Mouse (Mus musculus): Measurements from ENCODE around the gene Peak1. TPM values are rescaled to one million over a fixed set of nuclear protein-coding genes. Genes with fewer than 3 reads are reported as not detected.
"Not testable (repeated sequence)": the region's sequence is repeated elsewhere in the genome, so short reads cannot be mapped to it uniquely, and the experiment has no call there.

The Peak1 gene
- polyA plus RNA-seq, 1 experiment, result 33.7 TPM

GRCm38 (mm10) chr9:56241076-56241475 lies 176.8 kb downstream of the Peak1 start:
- no peaks in the 10 kb centered on the region for H3K4me1 ChIP-seq (ENCODE audit: control insufficient read depth, insufficient read depth, low read length)
- no peak for TF ChIP-seq CTCF (IDR thresholded peaks at IDR 0.05; ENCODE audit: low read depth, low read length)
- TF ChIP-seq POLR2A (IDR thresholded peaks at IDR 0.05; ENCODE audit: borderline replicate concordance, low read depth, low read length), result no peak

GRCm38 (mm10) chr9:56235871-56236298 lies 182.0 kb downstream of the Peak1 start:
- no peak overlapping the region for H3K4me3 ChIP-seq (ENCODE audit: insufficient read depth, low read length)
- no peak overlapping the region for H3K27ac ChIP-seq (ENCODE audit: insufficient read depth, low read depth, low read length)
- TF ChIP-seq POLR2A (IDR thresholded peaks at IDR 0.05; ENCODE audit: borderline replicate concordance, low read depth, low read length) (no peak), CTCF (IDR thresholded peaks at IDR 0.05; ENCODE audit: low read depth, low read length) (no peak)
- H3K4me1 ChIP-seq (ENCODE audit: control insufficient read depth, insufficient read depth, low read length), result peaks cover 1% of the 10 kb centered on the region; the same call in 1 of the 2 replicates

More at GRCm38 (mm10) chr9:56241076-56241475, 176.8 kb downstream of the Peak1 start:
- Histone ChIP-seq H3K4me3 (ENCODE audit: insufficient read depth, low read length) (no peak overlapping the region), H3K27ac (ENCODE audit: insufficient read depth, low read depth, low read length) (no peak overlapping the region)

- no peak overlapping the region for H3K4me3 ChIP-seq (ENCODE audit: insufficient read depth, low read length)
Observed at GRCm38 (mm10) chr9:56235281-56235680, 182.6 kb downstream of the Peak1 start.

GRCm38 (mm10) chr9:56234561-56234960 lies 183.3 kb downstream of the Peak1 start:
- Histone ChIP-seq H3K4me3 (ENCODE audit: insufficient read depth, low read length) (no peak overlapping the region), H3K27ac (ENCODE audit: insufficient read depth, low read depth, low read length) (no peak overlapping the region), H3K4me1 (ENCODE audit: control insufficient read depth, insufficient read depth, low read length) (peaks cover 2% of the 10 kb centered on the region; the same call in 1 of the 2 replicates)
- no peak for TF ChIP-seq POLR2A (IDR thresholded peaks at IDR 0.05; ENCODE audit: borderline replicate concordance, low read depth, low read length)
- TF ChIP-seq CTCF (IDR thresholded peaks at IDR 0.05; ENCODE audit: low read depth, low read length), result no peak

More at GRCm38 (mm10) chr9:56235281-56235680, 182.6 kb downstream of the Peak1 start:
- Histone ChIP-seq H3K27ac (ENCODE audit: insufficient read depth, low read depth, low read length) (no peak overlapping the region), H3K4me1 (ENCODE audit: control insufficient read depth, insufficient read depth, low read length) (peaks cover 2% of the 10 kb centered on the region; the same call in 1 of the 2 replicates)
- TF ChIP-seq POLR2A (IDR thresholded peaks at IDR 0.05; ENCODE audit: borderline replicate concordance, low read depth, low read length) (no peak), CTCF (IDR thresholded peaks at IDR 0.05; ENCODE audit: low read depth, low read length) (no peak)

DNA sequence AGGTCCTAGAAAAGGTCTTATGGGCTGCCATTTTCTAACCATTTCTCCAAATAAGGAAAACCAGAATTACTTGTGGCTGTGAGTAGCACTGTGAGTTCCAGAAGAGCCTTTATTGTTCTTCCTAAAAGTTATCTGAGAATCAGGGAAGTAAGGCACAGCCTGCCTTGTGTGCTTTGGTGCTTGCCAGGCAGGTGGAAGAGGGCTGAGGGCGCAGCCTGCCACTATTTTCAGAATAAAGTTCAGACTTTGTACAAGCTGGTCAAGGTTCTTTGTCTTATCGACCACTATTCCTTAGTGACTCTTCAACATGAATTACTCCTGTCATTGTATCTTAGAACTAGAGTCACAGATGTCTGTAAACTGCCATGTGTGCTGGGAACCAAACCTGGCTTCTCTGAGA lies 184.6 kb downstream of the Peak1 start:
- Histone ChIP-seq H3K4me3 (ENCODE audit: insufficient read depth, low read length) (no peak overlapping the region), H3K27ac (ENCODE audit: insufficient read depth, low read depth, low read length) (no peak overlapping the region), H3K4me1 (ENCODE audit: control insufficient read depth, insufficient read depth, low read length) (peaks cover 2% of the 10 kb centered on the region; the same call in 1 of the 2 replicates)
- TF ChIP-seq POLR2A (IDR thresholded peaks at IDR 0.05; ENCODE audit: borderline replicate concordance, low read depth, low read length) (no peak), CTCF (IDR thresholded peaks at IDR 0.05; ENCODE audit: low read depth, low read length) (no peak)

DNA sequence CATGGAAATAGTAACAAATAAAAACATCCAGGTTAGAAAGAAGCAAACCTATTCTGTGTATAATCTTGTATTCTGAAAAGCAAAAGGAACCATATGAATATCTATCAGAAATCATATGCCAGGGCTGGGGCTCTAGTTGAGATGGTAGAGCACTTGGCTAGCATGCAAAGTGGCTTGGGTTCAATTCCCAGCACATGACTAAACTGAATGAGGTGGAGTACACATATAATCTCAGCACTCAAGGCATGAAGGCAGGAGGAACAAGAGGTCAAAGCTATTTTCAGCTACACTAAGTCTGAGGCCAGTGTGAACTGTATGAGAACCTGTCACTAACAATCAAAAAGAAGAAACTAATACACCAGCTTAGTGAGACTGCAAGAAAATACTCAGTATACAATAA lies 187.0 kb downstream of the Peak1 start:
- no peak for TF ChIP-seq CTCF (IDR thresholded peaks at IDR 0.05; ENCODE audit: low read depth, low read length)
- TF ChIP-seq POLR2A (IDR thresholded peaks at IDR 0.05; ENCODE audit: borderline replicate concordance, low read depth, low read length), result no peak
- no peak overlapping the region for H3K27ac ChIP-seq (ENCODE audit: insufficient read depth, low read depth, low read length)
- peaks cover 2% of the 10 kb centered on the region; the same call in 1 of the 2 replicates for H3K4me1 ChIP-seq (ENCODE audit: control insufficient read depth, insufficient read depth, low read length)
- H3K4me3 ChIP-seq (ENCODE audit: insufficient read depth, low read length), result no peak overlapping the region

- no peak overlapping the region for H3K27ac ChIP-seq (ENCODE audit: insufficient read depth, low read depth, low read length)
- H3K4me3 ChIP-seq (ENCODE audit: insufficient read depth, low read length), result no peak overlapping the region
- H3K4me1 ChIP-seq (ENCODE audit: control insufficient read depth, insufficient read depth, low read length), result peaks cover 2% of the 10 kb centered on the region; the same call in 1 of the 2 replicates
- no peak for TF ChIP-seq CTCF (IDR thresholded peaks at IDR 0.05; ENCODE audit: low read depth, low read length)
- TF ChIP-seq POLR2A (IDR thresholded peaks at IDR 0.05; ENCODE audit: borderline replicate concordance, low read depth, low read length), result no peak
Observed at GRCm38 (mm10) chr9:56227626-56228025, 190.2 kb downstream of the Peak1 start.

DNA sequence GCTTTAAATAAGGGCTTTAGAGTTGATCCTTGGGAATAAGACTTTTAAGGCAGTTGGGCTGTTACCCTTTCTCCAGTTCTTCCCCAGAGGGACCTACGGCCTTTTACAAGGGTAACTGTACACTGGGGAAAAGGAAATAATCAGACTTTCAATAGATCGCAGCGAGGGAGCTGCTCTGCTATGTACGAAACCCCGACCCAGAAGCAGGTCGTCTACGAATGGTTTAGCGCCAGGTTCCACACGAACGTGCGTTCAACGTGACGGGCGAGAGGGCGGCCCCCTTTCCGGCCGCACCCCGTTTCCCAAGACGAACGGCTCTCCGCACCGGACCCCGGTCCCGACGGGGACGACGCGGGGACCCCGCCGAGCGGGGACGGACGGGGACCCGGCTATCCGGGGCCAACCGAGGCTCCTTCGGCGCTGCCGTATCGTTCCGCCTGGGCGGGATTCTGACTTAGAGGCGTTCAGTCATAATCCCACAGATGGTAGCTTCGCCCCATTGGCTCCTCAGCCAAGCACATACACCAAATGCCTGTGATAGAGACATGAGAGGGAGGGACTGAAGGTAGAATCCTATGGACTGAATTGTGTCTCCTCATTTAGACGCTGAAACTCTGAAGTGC lies 194.3 kb downstream of the Peak1 start:
- H3K27ac ChIP-seq (ENCODE audit: insufficient read depth, low read depth, low read length); H3K4me1 ChIP-seq (ENCODE audit: control insufficient read depth, insufficient read depth, low read length); H3K4me3 ChIP-seq (ENCODE audit: insufficient read depth, low read length): not testable (repeated sequence)

- TF ChIP-seq POLR2A (IDR thresholded peaks at IDR 0.05; ENCODE audit: borderline replicate concordance, low read depth, low read length) (no peak), CTCF (IDR thresholded peaks at IDR 0.05; ENCODE audit: low read depth, low read length) (no peak)
- Histone ChIP-seq H3K27ac (ENCODE audit: insufficient read depth, low read depth, low read length) (no peak overlapping the region), H3K4me1 (ENCODE audit: control insufficient read depth, insufficient read depth, low read length) (peaks cover 24% of the 10 kb centered on the region), H3K4me3 (ENCODE audit: insufficient read depth, low read length) (no peak overlapping the region)
Observed at GRCm38 (mm10) chr9:56218860-56219259, 199.0 kb downstream of the Peak1 start.

- no peak overlapping the region for H3K4me3 ChIP-seq (ENCODE audit: insufficient read depth, low read length)
- H3K4me1 ChIP-seq (ENCODE audit: control insufficient read depth, insufficient read depth, low read length), result peaks cover 28% of the 10 kb centered on the region
- TF ChIP-seq POLR2A (IDR thresholded peaks at IDR 0.05; ENCODE audit: borderline replicate concordance, low read depth, low read length) (no peak), CTCF (IDR thresholded peaks at IDR 0.05; ENCODE audit: low read depth, low read length) (no peak)
- no peak overlapping the region for H3K27ac ChIP-seq (ENCODE audit: insufficient read depth, low read depth, low read length)
Observed at GRCm38 (mm10) chr9:56218043-56218442, 199.8 kb downstream of the Peak1 start.

Data from bone marrow macrophage, adult 2 months (primary cell).